Mouse (Mus musculus): ENCODE data around the gene Mob3b.

The Mob3b gene

GRCm38 (mm10) chr4:35148326-35148725 is 9.0 kb downstream of the Mob3b start:
- no peak for DNase-seq (ENCODE audit: low spot score in 2 of 2)

- no peak for DNase-seq (ENCODE audit: low spot score in 2 of 2)
Measured at GRCm38 (mm10) chr4:35146597-35146996, 10.7 kb downstream of the Mob3b start.

GRCm38 (mm10) chr4:35145726-35146125 is 11.6 kb downstream of the Mob3b start:
- DNase-seq (ENCODE audit: low spot score in 2 of 2) = no peak

- DNase-seq (ENCODE audit: low spot score in 2 of 2) = no peak
Measured at GRCm38 (mm10) chr4:35143472-35144102, 13.7 kb downstream of the Mob3b start.

GRCm38 (mm10) chr4:35140317-35140716 is 17.0 kb downstream of the Mob3b start:
- DNase-seq (ENCODE audit: low spot score in 2 of 2) = no peak

- DNase-seq (ENCODE audit: low spot score in 2 of 2) = peak in 1 of 2 experiments; percentile 26
Measured at GRCm38 (mm10) chr4:35138077-35138476, 19.2 kb downstream of the Mob3b start.

- no peak for DNase-seq (ENCODE audit: low spot score in 2 of 2)
Measured at GRCm38 (mm10) chr4:35136996-35137395, 20.3 kb downstream of the Mob3b start.

- no peak for DNase-seq (ENCODE audit: low spot score in 2 of 2)
Measured at GRCm38 (mm10) chr4:35135806-35136205, 21.5 kb downstream of the Mob3b start.

GRCm38 (mm10) chr4:35134846-35135611 is 22.3 kb downstream of the Mob3b start:
- no peak for DNase-seq (ENCODE audit: low spot score in 2 of 2)

- no peak for DNase-seq (ENCODE audit: low spot score in 2 of 2)
Measured at GRCm38 (mm10) chr4:35133411-35133810, 23.9 kb downstream of the Mob3b start.

- DNase-seq (ENCODE audit: low spot score in 2 of 2) = peak in 1 of 2 experiments; percentile 30
Measured at GRCm38 (mm10) chr4:35131592-35131991, 25.7 kb downstream of the Mob3b start.

GRCm38 (mm10) chr4:35130411-35130948 is 26.8 kb downstream of the Mob3b start:
- DNase-seq (ENCODE audit: low spot score in 2 of 2) = no peak

GRCm38 (mm10) chr4:35127759-35128158 is 29.5 kb downstream of the Mob3b start:
- DNase-seq (ENCODE audit: low spot score in 2 of 2) = peak in 1 of 2 experiments; percentile 10

GRCm38 (mm10) chr4:35126776-35127175 is 30.5 kb downstream of the Mob3b start:
- DNase-seq (ENCODE audit: low spot score in 2 of 2) = no peak

GRCm38 (mm10) chr4:35125299-35125777 is 31.9 kb downstream of the Mob3b start:
- DNase-seq (ENCODE audit: low spot score in 2 of 2) = no peak

GRCm38 (mm10) chr4:35124027-35124426 is 33.3 kb downstream of the Mob3b start:
- no peak for DNase-seq (ENCODE audit: low spot score in 2 of 2)

GRCm38 (mm10) chr4:35123087-35123486 is 34.2 kb downstream of the Mob3b start:
- DNase-seq (ENCODE audit: low spot score in 2 of 2) = no peak

GRCm38 (mm10) chr4:35121060-35121459 is 36.2 kb downstream of the Mob3b start:
- DNase-seq (ENCODE audit: low spot score in 2 of 2) = no peak

GRCm38 (mm10) chr4:35120575-35120974 is 36.7 kb downstream of the Mob3b start:
- DNase-seq (ENCODE audit: low spot score in 2 of 2) = no peak

- DNase-seq (ENCODE audit: low spot score in 2 of 2) = no peak
Measured at GRCm38 (mm10) chr4:35120159-35120558, 37.1 kb downstream of the Mob3b start.

GRCm38 (mm10) chr4:35118851-35119250 is 38.4 kb downstream of the Mob3b start:
- DNase-seq (ENCODE audit: low spot score in 2 of 2) = no peak

- no peak for DNase-seq (ENCODE audit: low spot score in 2 of 2)
Measured at GRCm38 (mm10) chr4:35117144-35117543, 40.1 kb downstream of the Mob3b start.

- no peak for DNase-seq (ENCODE audit: low spot score in 2 of 2)
Measured at GRCm38 (mm10) chr4:35115933-35116332, 41.4 kb downstream of the Mob3b start.

Data from spleen, postnatal 10 days (tissue).